8 mouse cellular contexts compared by ENCODE assay signal in the genomic region with DNA sequence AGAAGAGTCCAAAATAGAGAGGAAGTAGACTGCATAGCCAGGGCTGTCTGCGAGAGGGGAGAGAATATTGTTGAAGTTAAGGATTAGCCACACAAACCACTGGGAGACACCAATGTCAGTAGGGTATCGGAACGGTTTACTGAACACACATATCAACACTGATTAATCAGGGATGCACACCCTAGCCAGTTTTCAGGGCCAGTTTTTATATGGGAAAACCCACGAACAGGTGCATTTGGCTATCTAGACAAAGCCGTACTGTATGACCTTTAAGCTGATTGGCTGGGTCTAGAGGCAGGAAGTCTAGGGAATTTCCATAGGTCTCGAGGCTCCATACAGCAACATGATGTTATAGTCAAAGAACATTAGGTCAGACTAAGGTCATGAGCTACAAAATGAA. TPM values are rescaled to one million over a fixed set of nuclear protein-coding genes. Genes with fewer than 3 reads are reported as not detected.
DNase-seq lines count a peak whose midpoint lies in the region; ATAC-seq and TF ChIP-seq lines count a peak whose summit lies in the region.

No protein-coding gene starts in this region.

- no peak for DNase-seq in kidney, adult 9 months
- no peak for DNase-seq in ES-E14 (ENCODE audit: low read depth, low spot score)
- no peak for DNase-seq in hindbrain, embryonic 10.5 days (ENCODE audit: low spot score)
- no peak for DNase-seq in left cerebral cortex, adult 11 months (ENCODE audit: low spot score)
- DNase-seq in kidney, postnatal 36 days = no peak

- H3K27me3 ChIP-seq in kidney, embryonic 14.5 days (ENCODE audit: control insufficient read depth, insufficient read depth, low read length) = no peaks in the 10 kb centered on the region
- H3K27me3 ChIP-seq in hindbrain, embryonic 10.5 days (ENCODE audit: insufficient read depth, poor library complexity, severe bottlenecking) = peaks cover 6% of the 10 kb centered on the region; the same call in 1 of the 2 replicates
- H3K27me3 ChIP-seq in midbrain, embryonic 12.5 days = peaks cover 12% of the 10 kb centered on the region; the same call in 1 of the 2 replicates

- peaks cover 19% of the 10 kb centered on the region for H3K4me1 ChIP-seq in kidney, embryonic 14.5 days (ENCODE audit: control insufficient read depth, insufficient read depth, low read length)
- peaks cover 3 to 4% of the 10 kb centered on the region in 2 experiments; a peak in 2 of 4 replicates for H3K4me1 ChIP-seq in ES-E14 (ENCODE audit: control insufficient read depth in 2 of 2, insufficient read depth in 2 of 2, low read length in 2 of 2, poor library complexity in 1 of 2)
- H3K4me1 ChIP-seq in hindbrain, embryonic 10.5 days (replicated peaks) = peaks cover 22% of the 10 kb centered on the region
- peaks cover 19% of the 10 kb centered on the region for H3K4me1 ChIP-seq in midbrain, embryonic 12.5 days

- H3K4me2 ChIP-seq in kidney, embryonic 14.5 days (replicated peaks; ENCODE audit: low read depth, low read length) = peak overlapping the region; percentile 48
- H3K4me2 ChIP-seq in midbrain, embryonic 12.5 days (replicated peaks) = peak overlapping the region; percentile 73

- no peaks in the 10 kb centered on the region for H3K36me3 ChIP-seq in kidney, embryonic 14.5 days (ENCODE audit: control insufficient read depth, insufficient read depth, low read length)
- peaks cover 3% of the 10 kb centered on the region; the same call in 1 of the 2 replicates for H3K36me3 ChIP-seq in ES-E14 (ENCODE audit: control insufficient read depth, insufficient read depth, low read length, poor library complexity, severe bottlenecking)
- H3K36me3 ChIP-seq in hindbrain, embryonic 10.5 days = 0 out of 2 replicates have a peak, but pooled peaks cover 2% of the 10 kb centered on the region
- no peaks in the 10 kb centered on the region for H3K36me3 ChIP-seq in midbrain, embryonic 12.5 days

- H3K9ac ChIP-seq in kidney, embryonic 14.5 days (ENCODE audit: low read depth, low read length) = peak overlapping the region; percentile 43; the same call in 1 of the 2 replicates
- H3K9ac ChIP-seq in ES-E14 (ENCODE audit: insufficient read depth, low read depth, low read length, poor library complexity, severe bottlenecking) = peak overlapping the region; percentile 76; the same call in 1 of the 2 replicates
- peak overlapping the region; percentile 92 for H3K9ac ChIP-seq in midbrain, embryonic 12.5 days (replicated peaks)

- peaks cover 3% of the 10 kb centered on the region; the same call in 1 of the 2 replicates for H3K9me3 ChIP-seq in kidney, embryonic 14.5 days (ENCODE audit: control insufficient read depth, low read length)
- no peaks in the 10 kb centered on the region for H3K9me3 ChIP-seq in ES-E14 (ENCODE audit: control insufficient read depth, insufficient read depth, low read depth, low read length)
- 0 out of 2 replicates have a peak, but pooled peaks cover 4% of the 10 kb centered on the region for H3K9me3 ChIP-seq in hindbrain, embryonic 10.5 days
- 0 out of 2 replicates have a peak, but pooled peaks cover 3% of the 10 kb centered on the region for H3K9me3 ChIP-seq in midbrain, embryonic 12.5 days

- in situ Hi-C loops in ES-E14 (cut with MboI; ENCODE audit: low sequenced_read_pairs in 2 of 2, unreplicated experiment in 2 of 2) = no loop called here

- peak overlapping the region; percentile 81 for H3K27ac ChIP-seq in kidney, embryonic 14.5 days (ENCODE audit: low read depth, low read length)
- peak overlapping the region; percentile 56; the same call in 1 of the 2 replicates for H3K27ac ChIP-seq in ES-E14 (ENCODE audit: insufficient read depth, low read depth, low read length, poor library complexity, severe bottlenecking)
- H3K27ac ChIP-seq in hindbrain, embryonic 10.5 days = peak overlapping the region; percentile 92
- peak overlapping the region; percentile 84; the same call in 1 of the 2 replicates for H3K27ac ChIP-seq in midbrain, embryonic 12.5 days (replicated peaks)

- ATAC-seq in kidney, embryonic 14.5 days (ENCODE audit: low FRiP score, low TSS enrichment) = no peak
- peak; percentile 2; the same call in 1 of the 2 replicates for ATAC-seq in midbrain, embryonic 12.5 days (ENCODE audit: low FRiP score, low read depth)
- ATAC-seq in cerebellum, adult (ENCODE audit: insufficient number of reproducible peaks, low FRiP score, low TSS enrichment) = no peak

- H3K4me3 ChIP-seq in kidney, embryonic 14.5 days (ENCODE audit: low read length) = peak overlapping the region; percentile 82
- peak overlapping the region; percentile 62 to 98 for H3K4me3 ChIP-seq in ES-E14 (ENCODE audit: insufficient read depth in 1 of 2, low read depth in 1 of 2, low read length in 2 of 2, poor library complexity in 1 of 2, severe bottlenecking in 1 of 2)
- peak overlapping the region; percentile 88 for H3K4me3 ChIP-seq in hindbrain, embryonic 10.5 days
- peak overlapping the region; percentile 87 for H3K4me3 ChIP-seq in midbrain, embryonic 12.5 days

- WGBS in kidney, embryonic 14.5 days = 40% methylated on average over 6 of the region's 6 CpGs
- WGBS in hindbrain, embryonic 10.5 days = 34% methylated on average over 6 of the region's 6 CpGs
- 33% methylated on average over 6 of the region's 6 CpGs for WGBS in midbrain, embryonic 12.5 days

TF ChIP-seq in ES-E14, 5 proteins besides CTCF, POLR2A, EP300 and RAD21:
- no peak for TF ChIP-seq MAFK (IDR thresholded peaks at IDR 0.05; ENCODE audit: insufficient read depth, low read depth, low read length)
- TF ChIP-seq HCFC1 (IDR thresholded peaks at IDR 0.05; ENCODE audit: borderline replicate concordance, insufficient read depth, low read length) = no peak
- no peak for TF ChIP-seq ZC3H11A (IDR thresholded peaks at IDR 0.05; ENCODE audit: borderline replicate concordance, low read depth, low read length)
- no peak for TF ChIP-seq ZNF384 (IDR thresholded peaks at IDR 0.05; ENCODE audit: low read depth, low read length)
- no peak for TF ChIP-seq CHD2 (IDR thresholded peaks at IDR 0.05; ENCODE audit: low read depth, low read length)
TF ChIP-seq in ES-E14: peak in this region for 0.

RNA-seq across cellular contexts. Expression of gene Sdhaf1, which starts 0.8 kb away (rescaled TPM):
- polyA plus RNA-seq in kidney, embryonic 14.5 days (2014; fragmentation: Nextera tagmentation; extraction: Ambion mirVana) = 20.6 and 21.5 TPM in 2 replicates
- 6.6 and 8.5 TPM in 2 replicates for total RNA-seq in ES-E14 (2012; rRNA removed)
- polyA plus RNA-seq in hindbrain, embryonic 10.5 days (2016; fragmentation: Nextera tagmentation; extraction: Ambion mirVana) = 19.6 and 23.1 TPM in 2 replicates
- polyA plus RNA-seq in midbrain, embryonic 12.5 days (2016; fragmentation: Nextera tagmentation; extraction: Ambion mirVana) = 22.2 and 27.4 TPM in 2 replicates

RNA-seq across cellular contexts. Expression of gene E130208F15Rik, which starts 1.3 kb away (rescaled TPM):
- not detected in 2 replicates for polyA plus RNA-seq in kidney, embryonic 14.5 days (2014; fragmentation: Nextera tagmentation; extraction: Ambion mirVana)
- total RNA-seq in ES-E14 (2012; rRNA removed) = 1.9 and 3.3 TPM in 2 replicates
- polyA plus RNA-seq in hindbrain, embryonic 10.5 days (2016; fragmentation: Nextera tagmentation; extraction: Ambion mirVana) = 1.6 and 3.7 TPM in 2 replicates
- 0.63 TPM in 1 of 2 replicates, not detected in the other for polyA plus RNA-seq in midbrain, embryonic 12.5 days (2016; fragmentation: Nextera tagmentation; extraction: Ambion mirVana)

RNA-seq across cellular contexts. Expression of gene Syne4, which starts 8.3 kb away (rescaled TPM):
- 43.5 and 72.9 TPM in 2 replicates for polyA plus RNA-seq in kidney, embryonic 14.5 days (2014; fragmentation: Nextera tagmentation; extraction: Ambion mirVana)
- total RNA-seq in ES-E14 (2012; rRNA removed) = 14.5 and 25.5 TPM in 2 replicates
- 26.8 and 28.1 TPM in 2 replicates for polyA plus RNA-seq in hindbrain, embryonic 10.5 days (2016; fragmentation: Nextera tagmentation; extraction: Ambion mirVana)
- 17.5 and 19.0 TPM in 2 replicates for polyA plus RNA-seq in midbrain, embryonic 12.5 days (2016; fragmentation: Nextera tagmentation; extraction: Ambion mirVana)

RNA-seq across cellular contexts. Expression of gene Alkbh6, which starts 14.3 kb away (rescaled TPM):
- 85.5 and 112 TPM in 2 replicates for polyA plus RNA-seq in kidney, embryonic 14.5 days (2014; fragmentation: Nextera tagmentation; extraction: Ambion mirVana)
- 24.5 and 37.8 TPM in 2 replicates for total RNA-seq in ES-E14 (2012; rRNA removed)
- 93.6 and 117 TPM in 2 replicates for polyA plus RNA-seq in hindbrain, embryonic 10.5 days (2016; fragmentation: Nextera tagmentation; extraction: Ambion mirVana)
- polyA plus RNA-seq in midbrain, embryonic 12.5 days (2016; fragmentation: Nextera tagmentation; extraction: Ambion mirVana) = 86.9 and 92.9 TPM in 2 replicates

RNA-seq across cellular contexts. Expression of gene Clip3, which starts 31.3 kb away (rescaled TPM):
- 30.7 and 51.1 TPM in 2 replicates for polyA plus RNA-seq in kidney, embryonic 14.5 days (2014; fragmentation: Nextera tagmentation; extraction: Ambion mirVana)
- total RNA-seq in ES-E14 (2012; rRNA removed) = 4.4 and 5.4 TPM in 2 replicates
- 53.4 and 82.3 TPM in 2 replicates for polyA plus RNA-seq in hindbrain, embryonic 10.5 days (2016; fragmentation: Nextera tagmentation; extraction: Ambion mirVana)
- polyA plus RNA-seq in midbrain, embryonic 12.5 days (2016; fragmentation: Nextera tagmentation; extraction: Ambion mirVana) = 76.3 and 88.6 TPM in 2 replicates
